9 mouse cellular contexts compared by ENCODE assay signal in genomic region chr3:108858231-108858770, GRCm38 (mm10). TPM values are rescaled to one million over a fixed set of nuclear protein-coding genes. Genes with fewer than 3 reads are reported as not detected.
A peak's percentile ranks its signal among the peaks of the same experiment; 100 is the strongest.
DNase-seq lines count a peak whose midpoint lies in the region; ATAC-seq and TF ChIP-seq lines count a peak whose summit lies in the region.
"Had no signal": no experiment of that assay in that cellular context is flagged by ENCODE, and none has a peak within 500 bp of the region (broad histone marks: within the 10 kb centered on the region; RNA-seq: fewer than 3 reads in every experiment).

No protein-coding gene starts in this region.

- no peak for TF ChIP-seq CTCF in bone marrow macrophage, adult 2 months (IDR thresholded peaks at IDR 0.05; ENCODE audit: low read depth, low read length)
- peak; percentile 47 for TF ChIP-seq CTCF in hindbrain, postnatal 0 days (IDR thresholded peaks at IDR 0.05; ENCODE audit: low read depth)
- TF ChIP-seq CTCF in lung, adult 2 months (IDR thresholded peaks at IDR 0.05; ENCODE audit: insufficient read depth, low read length), result no peak

- H3K4me1 ChIP-seq in bone marrow macrophage, adult 2 months (ENCODE audit: control insufficient read depth, insufficient read depth, low read length), result peaks cover 77% of the 10 kb centered on the region
- peaks cover 5% of the 10 kb centered on the region; the same call in 1 of the 2 replicates for H3K4me1 ChIP-seq in hindbrain, postnatal 0 days (ENCODE audit: insufficient read depth, low read length)
- H3K4me1 ChIP-seq in lung, adult 2 months (ENCODE audit: control insufficient read depth, insufficient read depth, low read length), result peaks cover 6% of the 10 kb centered on the region

- H3K36me3 ChIP-seq in hindbrain, postnatal 0 days (ENCODE audit: insufficient read depth, low read length), result no peaks in the 10 kb centered on the region

- H3K4me2 ChIP-seq in hindbrain, postnatal 0 days (ENCODE audit: low read depth, low read length), result no peak overlapping the region

- DNase-seq in frontal cortex, postnatal 10 days (ENCODE audit: low spot score in 2 of 2), result no peak
- peak; percentile 26 for DNase-seq in gastrocnemius, postnatal 10 days
- DNase-seq in hindbrain, postnatal 0 days (ENCODE audit: low spot score), result peak; percentile 78
- peak; percentile 63 for DNase-seq in lung, adult 2 months
- peak; percentile 72 for DNase-seq in retina, embryonic 14.5 days (ENCODE audit: low spot score)
- no peak for DNase-seq in thymus, postnatal 36 days

- no peaks in the 10 kb centered on the region for H3K9me3 ChIP-seq in hindbrain, postnatal 0 days (ENCODE audit: low read length)

- peak overlapping the region; percentile 89 for H3K27ac ChIP-seq in bone marrow macrophage, adult 2 months (ENCODE audit: insufficient read depth, low read depth, low read length)
- 0 out of 2 replicates have a peak overlapping the region, but pooled peaks have one; percentile 26 for H3K27ac ChIP-seq in hindbrain, postnatal 0 days

- TF ChIP-seq POLR2A in bone marrow macrophage, adult 2 months (IDR thresholded peaks at IDR 0.05; ENCODE audit: borderline replicate concordance, low read depth, low read length), result no peak
- no peak for TF ChIP-seq POLR2A in lung, adult 2 months (IDR thresholded peaks at IDR 0.05; ENCODE audit: borderline replicate concordance, extremely low read depth, low read depth, low read length)

- H3K9ac ChIP-seq in hindbrain, postnatal 0 days (replicated peaks; ENCODE audit: low read length), result no peak overlapping the region

- no peak overlapping the region for H3K4me3 ChIP-seq in bone marrow macrophage, adult 2 months (ENCODE audit: insufficient read depth, low read length)
- H3K4me3 ChIP-seq in hindbrain, postnatal 0 days (ENCODE audit: low read length), result no peak overlapping the region
- no peak overlapping the region for H3K4me3 ChIP-seq in lung, adult 2 months (replicated peaks; ENCODE audit: extremely low read depth, low read depth, low read length)

- no peaks in the 10 kb centered on the region for H3K27me3 ChIP-seq in hindbrain, postnatal 0 days (ENCODE audit: insufficient read depth, low read length)

- ATAC-seq in frontal cortex, adult (ENCODE audit: low TSS enrichment), result peak; percentile 11; the same call in 1 of the 2 replicates
- peak; percentile 82 for ATAC-seq in hindbrain, postnatal 0 days

- 18% methylated on average over 7 of the region's 7 CpGs for WGBS in hindbrain, postnatal 0 days
- WGBS in lung, adult 2 months, result 34% methylated on average over 7 of the region's 7 CpGs

RNA-seq across cellular contexts. Expression of gene Stxbp3, which starts 18.0 kb away (rescaled TPM):
- polyA plus RNA-seq in bone marrow macrophage, adult 2 months (2012; ENCODE audit: insufficient read depth, insufficient read length, missing spikeins), result 128 and 141 TPM in 2 replicates
- 10 to 100 TPM; 31.8 to 38.5 TPM for total RNA-seq in gastrocnemius, postnatal 10 days (2021)
- 7.6 and 34.3 TPM in 2 replicates for total RNA-seq in hindbrain, postnatal 0 days (2014; rRNA removed)
- polyA plus RNA-seq in hindbrain, postnatal 0 days (2015; fragmentation: Nextera tagmentation; extraction: Ambion mirVana), result 13.4 and 17.1 TPM in 2 replicates
- polyA plus RNA-seq in lung, adult 2 months (2012; rRNA removed), result 7.4 and 14.6 TPM in 2 replicates

RNA-seq across cellular contexts. Expression of gene Fndc7, which starts 31.5 kb away (rescaled TPM):
- 0.51 and 1.0 TPM in 2 replicates for polyA plus RNA-seq in bone marrow macrophage, adult 2 months (2012; ENCODE audit: insufficient read depth, insufficient read length, missing spikeins)
- under 1 TPM; 0.07 to 0.34 TPM for total RNA-seq in gastrocnemius, postnatal 10 days (2021)
- total RNA-seq in hindbrain, postnatal 0 days (2014; rRNA removed), result 0.14 and 0.16 TPM in 2 replicates
- 0.06 TPM in 1 of 2 replicates, not detected in the other for polyA plus RNA-seq in hindbrain, postnatal 0 days (2015; fragmentation: Nextera tagmentation; extraction: Ambion mirVana)
- polyA plus RNA-seq in lung, adult 2 months (2012; rRNA removed), result 1.3 and 1.7 TPM in 2 replicates
- total RNA-seq: hematopoietic stem cell, adult 5-6 weeks had no signal

RNA-seq across cellular contexts. Expression of gene Prpf38b, which starts 53.2 kb away (rescaled TPM):
- polyA plus RNA-seq in bone marrow macrophage, adult 2 months (2012; ENCODE audit: insufficient read depth, insufficient read length, missing spikeins), result 198 and 227 TPM in 2 replicates
- total RNA-seq in gastrocnemius, postnatal 10 days (2021), result 10 to 100 TPM; 24.3 to 31.5 TPM
- total RNA-seq in hindbrain, postnatal 0 days (2014; rRNA removed), result 23.8 and 26.7 TPM in 2 replicates
- 39.4 and 41.8 TPM in 2 replicates for polyA plus RNA-seq in hindbrain, postnatal 0 days (2015; fragmentation: Nextera tagmentation; extraction: Ambion mirVana)
- polyA plus RNA-seq in lung, adult 2 months (2012; rRNA removed), result 48.9 and 64.0 TPM in 2 replicates

Comparison
In these comparisons a context has a peak if more than half of its experiments do, and no peak if none do; other contexts are left out.
1. DNase-seq: peak in gastrocnemius, postnatal 10 days (single experiment), hindbrain, postnatal 0 days (single experiment), lung, adult 2 months (single experiment) and retina, embryonic 14.5 days (single experiment); none in frontal cortex, postnatal 10 days (0 of 2) and thymus, postnatal 36 days (0 of 2).